Mouse (Mus musculus) embryo, embryonic 10.5 days (tissue): ENCODE measurements around the gene Fbxl14.

Source experiments
- DNase-seq: peaks from one replicate; pipeline ENCODE4 v3.0.0-alpha.2; 2015; ENCODE audit warnings: low spot score

Gene Fbxl14

GRCm38 (mm10) chr6:119492630-119493014 lies 13.2 kb downstream of the Fbxl14 start:
- peak; percentile 65 for DNase-seq

- DNase-seq = peak; percentile 71
These were observed 19.8 kb downstream of the Fbxl14 start for GRCm38 (mm10) chr6:119499271-119499670.

- no peak for DNase-seq
These were observed 20.6 kb downstream of the Fbxl14 start for GRCm38 (mm10) chr6:119500086-119500485.

- DNase-seq = no peak
These were observed 22.6 kb downstream of the Fbxl14 start for GRCm38 (mm10) chr6:119502031-119502430.

- no peak for DNase-seq
These were observed 25.3 kb downstream of the Fbxl14 start for GRCm38 (mm10) chr6:119504756-119505155.

GRCm38 (mm10) chr6:119505525-119506225 lies 26.2 kb downstream of the Fbxl14 start:
- no peak for DNase-seq

- no peak for DNase-seq
These were observed 28.8 kb downstream of the Fbxl14 start for GRCm38 (mm10) chr6:119508221-119508620.

- DNase-seq = no peak
These were observed 29.3 kb downstream of the Fbxl14 start for GRCm38 (mm10) chr6:119508634-119509375.

GRCm38 (mm10) chr6:119509437-119510037 lies 30.1 kb downstream of the Fbxl14 start:
- DNase-seq = no peak

GRCm38 (mm10) chr6:119512701-119513100 lies 33.2 kb downstream of the Fbxl14 start:
- DNase-seq = no peak

- DNase-seq = no peak
These were observed 34.0 kb downstream of the Fbxl14 start for GRCm38 (mm10) chr6:119513452-119513851.

GRCm38 (mm10) chr6:119514085-119514484 lies 34.6 kb downstream of the Fbxl14 start:
- no peak for DNase-seq

GRCm38 (mm10) chr6:119520731-119521130 lies 41.3 kb downstream of the Fbxl14 start:
- DNase-seq = peak; percentile 56

- no peak for DNase-seq
These were observed 42.0 kb downstream of the Fbxl14 start for GRCm38 (mm10) chr6:119521482-119521900.

GRCm38 (mm10) chr6:119521931-119522391 lies 42.5 kb downstream of the Fbxl14 start:
- DNase-seq = no peak

- no peak for DNase-seq
These were observed 47.0 kb downstream of the Fbxl14 start for GRCm38 (mm10) chr6:119526498-119526897.

GRCm38 (mm10) chr6:119529659-119530058 lies 50.2 kb downstream of the Fbxl14 start:
- no peak for DNase-seq
